23 mouse cellular contexts compared by ENCODE assay signal in genomic region chr17:27390019-27390418, GRCm38 (mm10).
A peak's percentile ranks its signal among the peaks of the same experiment; 100 is the strongest.
DNase-seq lines count a peak whose midpoint lies in the region; ATAC-seq and TF ChIP-seq lines count a peak whose summit lies in the region.
"Had no signal": no experiment of that assay in that cellular context is flagged by ENCODE, and none has a peak within 500 bp of the region (broad histone marks: within the 10 kb centered on the region; RNA-seq: fewer than 3 reads in every experiment).

No protein-coding gene starts in this region.

- H3K4me1 ChIP-seq in forebrain, embryonic 15.5 days: peaks cover 41% of the 10 kb centered on the region
- peaks cover 3% of the 10 kb centered on the region; the same call in 1 of the 2 replicates for H3K4me1 ChIP-seq in forebrain, embryonic 11.5 days (replicated peaks; ENCODE audit: control insufficient read depth, insufficient read depth, low read length)
- H3K4me1 ChIP-seq in midbrain, embryonic 13.5 days (replicated peaks): peaks cover 61% of the 10 kb centered on the region
- H3K4me1 ChIP-seq in midbrain, embryonic 16.5 days (ENCODE audit: control insufficient read depth, insufficient read depth, low read length): peaks cover 25% of the 10 kb centered on the region
- no peaks in the 10 kb centered on the region for H3K4me1 ChIP-seq in G1E (ENCODE audit: insufficient read depth, low read depth, low read length)
- peaks cover 46% of the 10 kb centered on the region for H3K4me1 ChIP-seq in olfactory bulb, adult 2 months (ENCODE audit: control insufficient read depth, insufficient read depth, low read length)
- H3K4me1 ChIP-seq in lung, adult 2 months (ENCODE audit: control insufficient read depth, insufficient read depth, low read length): no peaks in the 10 kb centered on the region
- H3K4me1 ChIP-seq: megakaryocyte, embryonic 14.5 days had no signal

- no peak for TF ChIP-seq POLR2A in olfactory bulb, adult 2 months (IDR thresholded peaks at IDR 0.05; ENCODE audit: insufficient read depth, low read depth, low read length)
- no peak for TF ChIP-seq POLR2A in lung, adult 2 months (IDR thresholded peaks at IDR 0.05; ENCODE audit: borderline replicate concordance, extremely low read depth, low read depth, low read length)

- DNase-seq in forebrain, embryonic 11.5 days (ENCODE audit: low spot score): no peak
- no peak for DNase-seq in G1E (ENCODE audit: low spot score)
- DNase-seq in lung, adult 2 months: no peak
- DNase-seq: cerebellum, adult 18-20 months; gastrocnemius, postnatal 10 days; kidney, adult 8-10 months; kidney, postnatal 4 days; lung, postnatal 4 days; right cerebral cortex, adult 18-20 months; spleen, adult 18-20 months; thymus, adult 18-20 months; thymus, postnatal 25 days had no signal

- H3K36me3 ChIP-seq in forebrain, embryonic 15.5 days: no peaks in the 10 kb centered on the region
- no peaks in the 10 kb centered on the region for H3K36me3 ChIP-seq in forebrain, embryonic 11.5 days (ENCODE audit: control insufficient read depth, insufficient read depth, low read length)
- no peaks in the 10 kb centered on the region for H3K36me3 ChIP-seq in midbrain, embryonic 13.5 days
- no peaks in the 10 kb centered on the region for H3K36me3 ChIP-seq in midbrain, embryonic 16.5 days (ENCODE audit: control insufficient read depth, insufficient read depth, low read length)
- H3K36me3 ChIP-seq in G1E (replicated peaks): no peaks in the 10 kb centered on the region
- H3K36me3 ChIP-seq: embryonic facial prominence, embryonic 13.5 days; limb, embryonic 13.5 days had no signal

- H3K4me3 ChIP-seq in forebrain, embryonic 15.5 days: no peak overlapping the region
- H3K4me3 ChIP-seq in forebrain, embryonic 11.5 days (ENCODE audit: low read depth, low read length): no peak overlapping the region
- no peak overlapping the region for H3K4me3 ChIP-seq in midbrain, embryonic 13.5 days (replicated peaks)
- no peak overlapping the region for H3K4me3 ChIP-seq in midbrain, embryonic 16.5 days (ENCODE audit: low read depth, low read length)
- H3K4me3 ChIP-seq in G1E (ENCODE audit: low read depth, low read length): peak overlapping the region; percentile 1; the same call in 1 of the 2 replicates
- H3K4me3 ChIP-seq in olfactory bulb, adult 2 months (ENCODE audit: insufficient read depth, low read depth, low read length): no peak overlapping the region
- no peak overlapping the region for H3K4me3 ChIP-seq in lung, adult 2 months (replicated peaks; ENCODE audit: extremely low read depth, low read depth, low read length)
- H3K4me3 ChIP-seq: embryonic facial prominence, embryonic 13.5 days; limb, embryonic 13.5 days; megakaryocyte, embryonic 14.5 days had no signal

- H3K27ac ChIP-seq in forebrain, embryonic 15.5 days (replicated peaks): peak overlapping the region; percentile 71
- H3K27ac ChIP-seq in forebrain, embryonic 11.5 days (ENCODE audit: low read depth, low read length): no peak overlapping the region
- H3K27ac ChIP-seq in midbrain, embryonic 13.5 days: peak overlapping the region; percentile 49
- H3K27ac ChIP-seq in midbrain, embryonic 16.5 days (ENCODE audit: low read length): no peak overlapping the region
- H3K27ac ChIP-seq in olfactory bulb, adult 2 months (ENCODE audit: insufficient read depth, low read depth, low read length): peak overlapping the region; percentile 42
- H3K27ac ChIP-seq: embryonic facial prominence, embryonic 13.5 days; kidney, postnatal 0 days; limb, embryonic 13.5 days had no signal

- H3K4me2 ChIP-seq in forebrain, embryonic 15.5 days (replicated peaks): no peak overlapping the region
- H3K4me2 ChIP-seq in forebrain, embryonic 11.5 days (ENCODE audit: low read depth, low read length, severe bottlenecking): no peak overlapping the region
- H3K4me2 ChIP-seq in midbrain, embryonic 13.5 days (replicated peaks): no peak overlapping the region
- no peak overlapping the region for H3K4me2 ChIP-seq in midbrain, embryonic 16.5 days (ENCODE audit: low read length)
- H3K4me2 ChIP-seq: embryonic facial prominence, embryonic 13.5 days; limb, embryonic 13.5 days; liver, embryonic 11.5 days had no signal

- ATAC-seq in forebrain, embryonic 15.5 days (replicated peaks): no peak
- ATAC-seq in forebrain, embryonic 11.5 days (replicated peaks; ENCODE audit: low FRiP score): no peak
- no peak for ATAC-seq in midbrain, embryonic 13.5 days
- ATAC-seq in midbrain, embryonic 16.5 days: no peak
- ATAC-seq in G1E (ENCODE audit: extremely low read depth, insufficient number of reproducible peaks, low FRiP score, poor library complexity, severe bottlenecking): no peak
- ATAC-seq: activated CD4-positive, CD25-positive, alpha-beta regulatory T cell, adult 4 months; intestine, embryonic 16.5 days had no signal

- no peak for TF ChIP-seq CTCF in G1E (IDR thresholded peaks at IDR 0.05; ENCODE audit: low read depth, low read length)
- no peak for TF ChIP-seq CTCF in olfactory bulb, adult 2 months (IDR thresholded peaks at IDR 0.05; ENCODE audit: insufficient read depth, low read depth, low read length)
- no peak for TF ChIP-seq CTCF in lung, adult 2 months (IDR thresholded peaks at IDR 0.05; ENCODE audit: insufficient read depth, low read length)

- no peaks in the 10 kb centered on the region for H3K9me3 ChIP-seq in forebrain, embryonic 15.5 days
- no peaks in the 10 kb centered on the region for H3K9me3 ChIP-seq in forebrain, embryonic 11.5 days (ENCODE audit: control insufficient read depth, low read length)
- H3K9me3 ChIP-seq in midbrain, embryonic 13.5 days: no peaks in the 10 kb centered on the region
- H3K9me3 ChIP-seq in midbrain, embryonic 16.5 days (replicated peaks; ENCODE audit: control insufficient read depth, low read length, poor library complexity, severe bottlenecking): no peaks in the 10 kb centered on the region
- peaks cover 95% of the 10 kb centered on the region for H3K9me3 ChIP-seq in G1E (replicated peaks)
- H3K9me3 ChIP-seq: embryonic facial prominence, embryonic 13.5 days; limb, embryonic 13.5 days had no signal

- 86% methylated on average over 8 of the region's 8 CpGs for WGBS in forebrain, embryonic 15.5 days
- WGBS in forebrain, embryonic 11.5 days: 86% methylated on average over 8 of the region's 8 CpGs
- WGBS in midbrain, embryonic 13.5 days: 86% methylated on average over 8 of the region's 8 CpGs
- WGBS in midbrain, embryonic 16.5 days: 88% methylated on average over 8 of the region's 8 CpGs
- 89% methylated on average over 8 of the region's 8 CpGs for WGBS in olfactory bulb, adult 2 months
- WGBS in lung, adult 2 months: 89% methylated on average over 8 of the region's 8 CpGs

- no peaks in the 10 kb centered on the region for H3K27me3 ChIP-seq in forebrain, embryonic 15.5 days
- no peaks in the 10 kb centered on the region for H3K27me3 ChIP-seq in forebrain, embryonic 11.5 days (ENCODE audit: control insufficient read depth, insufficient read depth, low read length)
- H3K27me3 ChIP-seq in midbrain, embryonic 13.5 days: no peaks in the 10 kb centered on the region
- no peaks in the 10 kb centered on the region for H3K27me3 ChIP-seq in midbrain, embryonic 16.5 days (ENCODE audit: control insufficient read depth, insufficient read depth, low read depth, low read length)
- H3K27me3 ChIP-seq in G1E (ENCODE audit: insufficient read depth, low read length): no peaks in the 10 kb centered on the region
- H3K27me3 ChIP-seq: embryonic facial prominence, embryonic 13.5 days; limb, embryonic 13.5 days had no signal

- H3K9ac ChIP-seq in forebrain, embryonic 15.5 days (replicated peaks): no peak overlapping the region
- no peak overlapping the region for H3K9ac ChIP-seq in forebrain, embryonic 11.5 days (ENCODE audit: low read length)
- no peak overlapping the region for H3K9ac ChIP-seq in midbrain, embryonic 13.5 days (replicated peaks)
- H3K9ac ChIP-seq in midbrain, embryonic 16.5 days (ENCODE audit: low read depth, low read length): no peak overlapping the region
- H3K9ac ChIP-seq: embryonic facial prominence, embryonic 13.5 days; limb, embryonic 13.5 days had no signal

Comparison
In these comparisons a context has a peak if more than half of its experiments do, and no peak if none do; other contexts are left out.
1. H3K27ac ChIP-seq: peak in forebrain, embryonic 15.5 days (single experiment), midbrain, embryonic 13.5 days (single experiment) and olfactory bulb, adult 2 months (single experiment); none in forebrain, embryonic 11.5 days (single experiment) and midbrain, embryonic 16.5 days (single experiment).